Mouse (Mus musculus): ENCODE measurements around the gene Tas2r130.
"Not testable (repeated sequence)": the region's sequence is repeated elsewhere in the genome, so short reads cannot be mapped to it uniquely, and the experiment has no call there.

The Tas2r130 gene

GRCm38 (mm10) chr6:131630812-131631211 is at the start of gene Tas2r130:
Gene Tas2r130 (minus strand): TSS chr6:131630912.
- DNase-seq = no peak

- no peak for DNase-seq
These were observed 48.1 kb upstream of the Tas2r130 start, which contains the start of gene Tas2r106 for GRCm38 (mm10) chr6:131678786-131679185. Gene Tas2r106 (minus strand): TSS chr6:131678886.

- DNase-seq = no peak
These were observed 29.3 kb upstream of the Tas2r130 start, which contains the start of gene Tas2r107 for GRCm38 (mm10) chr6:131660049-131660448. Gene Tas2r107 (minus strand): TSS chr6:131660149.

DNA sequence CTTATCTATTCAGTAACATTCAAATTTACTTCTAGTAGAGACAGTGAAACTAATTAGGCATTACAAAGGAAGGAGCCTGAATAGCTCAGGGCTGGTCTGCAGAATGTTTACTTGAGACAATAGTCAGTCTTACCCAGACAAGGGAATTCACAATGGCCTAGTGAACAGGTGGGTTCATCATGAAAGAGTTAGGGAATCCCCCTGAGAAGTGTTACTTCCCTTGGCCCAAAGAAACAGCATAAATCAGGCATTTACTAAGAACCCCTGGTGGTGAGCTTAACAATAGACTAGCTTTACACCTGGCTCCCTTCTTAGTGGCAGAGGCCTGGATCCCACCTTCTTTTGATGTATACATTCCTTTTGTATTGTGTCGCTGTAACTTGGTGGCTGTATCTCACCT is 20.8 kb downstream of the Tas2r130 start:
- DNase-seq = not testable (repeated sequence)

- no peak for DNase-seq
These were observed 25.9 kb downstream of the Tas2r130 start for GRCm38 (mm10) chr6:131604821-131605220.
